Mouse (Mus musculus) small intestine, adult 2 months (tissue): ENCODE data around the gene B3gnt4.

Experiments
- CTCF ChIP-seq: fragments of 200-500 bp; IDR thresholded peaks from 2 replicates; pipeline ENCODE4 v1.5.1; 2012; ENCODE audit warnings: low read depth, mild to moderate bottlenecking, control low read depth, inconsistent platforms, low read length, moderate library complexity, mixed read lengths; ENCODE audit not compliant: insufficient replicate concordance, insufficient read length; ENCODE audit errors: extremely low read depth
- POLR2A ChIP-seq: fragments of 200-500 bp; IDR thresholded peaks from 2 replicates; pipeline ENCODE4 v1.6.1; 2012; ENCODE audit warnings: low read depth, mild to moderate bottlenecking, control low read depth, inconsistent platforms, low read length, moderate library complexity

- no peak for TF ChIP-seq CTCF
- no peak for TF ChIP-seq POLR2A
These were observed 15.0 kb downstream of the B3gnt4 start, which contains the start of gene Gm49027 for GRCm38 (mm10) chr5:123525281-123525680.
